Mouse (Mus musculus): ENCODE data around the gene Ppp1r12c. TPM values are rescaled to one million over a fixed set of nuclear protein-coding genes. Genes with fewer than 3 reads are reported as not detected.
"Not testable (repeated sequence)": the region's sequence is repeated elsewhere in the genome, so short reads cannot be mapped to it uniquely, and the experiment has no call there.

The Ppp1r12c gene
- 72.0 and 159 TPM in 2 replicates for polyA plus RNA-seq (2012; rRNA removed)

DNA sequence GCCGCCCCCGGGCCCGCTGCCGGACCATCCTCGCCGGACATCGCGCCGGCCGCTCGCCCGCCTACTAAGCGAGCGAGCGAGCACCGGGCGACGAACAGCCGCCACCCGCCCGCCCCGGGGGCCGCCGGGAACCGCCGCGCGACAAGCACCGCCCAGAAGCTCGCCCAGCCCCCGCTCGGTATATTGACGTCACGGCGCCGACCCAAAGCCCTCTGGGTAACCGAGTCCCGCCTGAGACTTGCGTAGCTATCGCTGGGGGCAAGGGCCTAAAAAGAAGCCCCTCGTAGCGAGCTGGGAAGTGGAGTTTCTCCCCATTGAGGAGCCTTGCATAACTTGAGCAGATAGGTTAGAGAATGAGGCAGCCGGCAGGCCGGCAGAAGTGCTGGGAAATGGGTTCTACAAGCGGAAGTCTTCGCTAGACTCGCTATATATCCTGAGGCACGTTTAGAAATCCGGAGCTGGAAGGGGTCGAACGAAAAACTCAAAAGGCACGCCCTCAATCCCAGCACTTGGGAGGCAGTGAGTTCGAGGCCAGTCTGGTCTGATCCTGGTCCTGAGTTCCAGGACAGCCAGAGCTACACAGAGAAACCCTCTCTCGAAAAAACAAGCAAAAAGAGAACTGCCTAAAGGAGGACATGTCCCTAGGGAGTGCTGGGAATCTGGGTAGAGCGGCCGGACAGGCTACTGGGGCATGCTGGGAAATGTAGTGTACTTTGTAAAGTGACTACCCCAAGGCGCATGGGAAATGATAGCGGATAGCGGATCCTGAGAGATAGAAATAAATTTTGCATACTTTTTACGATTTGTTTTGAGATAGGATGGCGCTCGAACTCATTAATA lies at the start of gene Ppp1r12c:
Gene Ppp1r12c, minus strand, starts transcription at position 123 of the 840 bp plus-strand sequence.
- DNase-seq (ENCODE audit: low spot score): peak; percentile 95

DNA sequence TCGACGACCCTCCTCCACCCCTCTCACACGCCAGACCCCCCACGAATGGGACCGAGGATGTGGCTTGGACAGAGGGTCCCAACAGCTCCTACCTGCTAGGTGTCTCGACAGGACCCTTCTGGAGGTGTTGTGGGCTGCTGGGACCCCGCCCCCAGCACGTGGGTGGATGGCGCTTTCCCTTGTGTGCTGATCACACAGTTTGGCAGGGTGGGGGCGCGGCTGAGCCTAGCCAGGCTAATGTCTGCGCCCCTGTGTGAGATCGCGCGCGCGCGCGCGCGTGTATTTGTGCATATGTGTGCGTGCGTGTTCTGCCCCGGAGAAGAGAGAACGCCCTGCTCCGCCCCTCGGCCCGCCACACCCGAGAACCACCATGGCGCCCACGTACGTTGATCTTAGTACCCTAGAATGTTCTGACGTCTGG lies 45.8 kb upstream of the Ppp1r12c start, which contains the start of gene Syt5:
Gene Syt5, minus strand, starts transcription at position 321 of the 421 bp plus-strand sequence.
- DNase-seq (ENCODE audit: low spot score): no peak

DNA sequence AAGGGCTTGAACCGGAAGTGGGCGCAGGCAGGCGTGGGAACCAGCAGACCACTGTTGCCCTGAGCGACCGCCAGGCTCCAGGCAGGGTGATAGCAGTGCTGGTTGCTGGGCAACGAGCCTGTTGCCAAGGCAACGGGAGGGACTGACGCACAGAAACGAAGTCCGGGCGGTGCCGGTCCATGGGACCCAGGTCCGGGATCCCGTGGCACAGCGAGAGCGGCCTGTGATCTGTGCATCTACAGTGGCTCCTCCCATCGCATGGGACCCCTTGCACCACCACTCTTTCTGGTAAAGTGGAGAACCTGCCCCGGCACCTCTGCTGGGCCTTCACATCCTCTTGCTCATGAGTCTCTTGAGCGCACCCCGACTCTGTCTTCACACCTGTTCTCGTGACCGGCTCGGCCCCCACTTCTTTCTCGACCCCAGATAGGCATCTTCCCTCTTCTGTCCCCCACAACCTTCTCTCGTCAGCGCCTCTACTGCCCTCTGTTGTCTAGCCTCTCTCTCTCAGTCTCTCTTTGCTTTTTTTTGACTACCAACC lies 45.2 kb upstream of the Ppp1r12c start:
- DNase-seq (ENCODE audit: low spot score): no peak

DNA sequence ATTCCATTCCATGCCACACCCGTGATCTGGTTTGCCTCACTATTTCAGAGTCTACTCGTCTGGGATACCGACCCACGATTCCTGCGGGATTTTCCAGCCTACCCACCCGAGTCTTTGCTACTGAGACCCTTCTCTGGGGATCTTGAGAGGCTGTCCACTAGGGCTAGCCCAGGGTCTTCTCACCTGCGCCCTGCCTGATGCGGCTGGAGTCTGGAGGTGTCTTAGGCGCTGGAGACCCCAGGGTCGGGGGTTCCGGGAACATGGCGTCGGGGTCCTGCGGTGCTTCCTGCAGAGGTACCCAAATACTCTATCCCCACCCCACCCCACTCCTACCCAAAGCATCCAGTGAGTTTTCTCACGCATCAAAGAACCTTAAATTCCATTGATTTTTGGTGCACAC lies 44.6 kb upstream of the Ppp1r12c start:
- no peak for DNase-seq (ENCODE audit: low spot score)

DNA sequence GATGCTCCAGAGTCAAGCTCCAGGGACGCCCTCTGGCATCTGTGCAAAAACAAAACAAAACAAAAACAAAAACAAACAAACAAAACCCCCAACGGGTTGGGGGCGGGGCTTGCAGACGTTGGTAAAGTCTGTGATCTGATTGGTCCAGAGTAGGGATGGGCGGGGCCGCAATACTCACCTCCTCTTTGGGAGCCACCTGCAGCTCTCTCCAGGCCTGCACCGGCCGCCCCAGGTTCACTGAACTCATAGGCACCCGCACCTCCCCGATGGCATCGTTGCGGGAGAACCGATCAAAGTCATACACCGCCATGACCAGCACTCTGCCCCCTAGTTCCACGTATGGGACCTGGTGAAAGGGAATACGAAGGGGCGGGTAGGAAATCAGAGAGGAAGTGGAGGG lies 40.5 kb upstream of the Ppp1r12c start:
- no peak for DNase-seq (ENCODE audit: low spot score)

DNA sequence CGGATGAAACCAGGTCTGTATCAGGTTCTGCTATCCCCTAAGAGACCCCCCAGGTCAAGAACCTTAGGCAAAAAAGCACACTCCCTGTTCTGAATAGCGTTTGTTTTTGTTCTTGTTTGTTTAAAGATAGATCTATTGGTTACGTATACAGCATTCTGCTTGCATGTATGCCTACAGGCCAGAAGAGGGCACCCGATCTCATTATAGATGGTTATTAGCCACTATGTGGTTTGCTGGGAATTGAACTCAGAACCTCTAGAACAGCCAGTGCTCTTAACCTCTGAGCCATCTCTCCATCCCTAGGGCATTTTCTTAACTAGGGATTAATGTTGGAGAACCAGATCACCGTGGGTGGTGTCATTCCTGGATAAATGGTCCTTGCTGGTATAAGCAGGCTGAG lies 39.9 kb upstream of the Ppp1r12c start:
- no peak for DNase-seq (ENCODE audit: low spot score)

DNA sequence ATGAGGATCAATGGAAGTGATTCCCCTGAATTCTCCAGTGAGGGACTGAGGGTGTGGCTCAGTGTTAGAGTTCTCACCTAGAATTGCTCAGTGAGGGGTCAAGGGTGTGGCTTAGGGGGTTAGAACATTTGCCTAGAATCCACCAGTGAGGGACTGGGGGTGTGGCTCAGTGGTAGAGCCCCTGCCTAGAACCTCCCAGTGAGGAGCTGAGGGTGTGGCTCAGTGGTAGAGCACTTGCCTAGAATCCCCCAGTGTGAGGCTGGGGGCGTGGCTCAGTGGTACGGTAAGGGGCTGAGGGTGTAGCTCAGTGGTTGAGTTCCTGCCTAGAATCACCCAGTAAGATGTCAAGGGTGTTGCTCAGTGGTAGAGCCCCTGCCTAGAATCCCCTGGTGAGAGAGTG lies 37.5 kb upstream of the Ppp1r12c start:
- no peak for DNase-seq (ENCODE audit: low spot score)

DNA sequence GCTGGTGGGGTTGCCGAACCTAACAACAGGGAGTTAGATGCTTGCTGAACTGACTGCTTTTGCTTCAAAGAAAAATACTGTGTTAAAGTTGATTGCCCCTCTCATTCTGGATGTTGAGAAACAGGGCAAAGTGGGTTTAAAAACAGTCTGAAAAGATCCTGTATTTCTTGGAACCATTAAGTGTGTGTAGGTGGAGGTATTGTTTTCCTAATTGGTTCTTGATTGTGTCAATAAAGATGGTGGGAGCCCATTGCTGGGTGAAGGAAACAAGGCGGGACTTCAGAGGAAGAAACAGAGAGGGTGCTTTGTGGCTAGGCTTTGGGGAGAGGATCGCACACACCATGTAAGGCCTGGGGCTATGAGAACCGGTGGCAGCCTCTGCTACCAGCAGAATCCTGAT lies 35.7 kb upstream of the Ppp1r12c start:
- no peak for DNase-seq (ENCODE audit: low spot score)

DNA sequence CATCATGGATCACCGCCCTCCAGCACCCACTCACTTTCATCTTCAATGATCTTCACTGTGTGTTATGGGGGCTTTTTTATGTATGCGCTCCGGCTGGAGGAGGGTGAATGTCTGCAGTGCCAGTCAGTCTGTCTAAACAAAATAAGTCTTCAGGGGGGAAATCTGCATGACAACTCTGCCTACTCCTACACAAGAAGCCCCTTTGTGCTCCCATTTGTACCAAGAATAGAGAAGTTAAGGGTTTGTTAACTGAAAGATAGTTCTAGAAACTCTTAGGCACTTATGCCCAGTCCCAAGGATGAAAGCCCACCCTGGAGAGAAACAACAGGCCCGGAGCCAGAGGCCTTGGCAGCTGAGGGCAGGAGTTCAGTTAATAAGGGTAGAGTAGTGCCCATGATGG lies 34.9 kb upstream of the Ppp1r12c start:
- no peak for DNase-seq (ENCODE audit: low spot score)

DNA sequence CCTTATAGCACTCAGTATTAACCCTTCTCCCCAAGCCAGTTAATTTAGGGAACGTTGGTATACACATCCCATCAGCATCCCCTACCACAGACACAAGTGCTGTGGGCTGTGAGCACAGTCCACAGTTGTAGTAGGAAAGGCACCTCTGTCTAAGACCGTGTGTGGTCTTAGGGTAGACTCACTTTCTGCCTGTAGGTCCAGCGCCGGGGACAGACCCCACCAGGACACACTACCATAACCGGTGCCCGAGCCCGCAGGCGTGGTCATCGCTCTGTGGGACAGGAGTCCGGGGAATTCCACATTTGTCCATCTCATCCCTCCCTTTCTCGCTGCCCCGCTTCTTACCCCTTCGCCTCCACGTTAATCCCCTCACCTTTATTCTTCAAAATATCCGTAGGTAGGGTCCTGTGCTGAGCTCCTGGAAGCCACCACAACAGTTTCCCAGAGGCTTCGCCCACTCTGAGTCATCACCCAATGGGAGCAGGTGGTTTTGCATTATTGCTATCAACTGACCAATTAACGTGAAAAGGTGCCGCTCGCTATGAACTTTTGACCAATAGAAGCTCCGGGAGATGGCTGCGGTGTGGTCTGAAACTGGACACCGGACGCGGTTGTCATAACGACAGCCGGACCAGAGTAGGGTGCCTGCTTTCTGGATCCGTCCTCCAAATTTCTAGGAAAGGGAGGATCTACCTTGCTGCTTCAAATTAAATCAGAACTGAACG lies 30.7 kb upstream of the Ppp1r12c start, which contains the start of gene Dnaaf3:
Gene Dnaaf3, minus strand, starts transcription at position 449 of the 725 bp plus-strand sequence.
- DNase-seq (ENCODE audit: low spot score): no peak

DNA sequence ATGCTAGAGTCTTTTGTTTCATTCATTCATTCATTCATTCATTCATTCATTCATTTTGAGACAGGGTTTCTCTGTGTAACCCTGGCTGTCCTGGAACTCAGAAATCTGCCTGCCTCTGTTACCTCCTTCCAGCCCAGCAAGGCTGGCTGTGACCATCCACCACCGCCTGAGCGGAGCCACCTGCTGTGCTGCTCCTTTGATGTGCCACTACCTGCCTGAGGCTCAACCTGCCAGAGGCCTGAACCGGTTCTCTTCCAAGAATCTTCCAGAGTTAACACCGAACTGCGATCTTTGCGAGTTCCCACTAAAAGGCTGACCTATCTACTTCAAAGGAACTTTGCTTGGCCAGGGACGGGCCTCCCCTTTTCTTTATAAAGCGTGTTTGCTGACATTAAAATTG lies 28.7 kb upstream of the Ppp1r12c start:
- not testable (repeated sequence) for DNase-seq (ENCODE audit: low spot score)

DNA sequence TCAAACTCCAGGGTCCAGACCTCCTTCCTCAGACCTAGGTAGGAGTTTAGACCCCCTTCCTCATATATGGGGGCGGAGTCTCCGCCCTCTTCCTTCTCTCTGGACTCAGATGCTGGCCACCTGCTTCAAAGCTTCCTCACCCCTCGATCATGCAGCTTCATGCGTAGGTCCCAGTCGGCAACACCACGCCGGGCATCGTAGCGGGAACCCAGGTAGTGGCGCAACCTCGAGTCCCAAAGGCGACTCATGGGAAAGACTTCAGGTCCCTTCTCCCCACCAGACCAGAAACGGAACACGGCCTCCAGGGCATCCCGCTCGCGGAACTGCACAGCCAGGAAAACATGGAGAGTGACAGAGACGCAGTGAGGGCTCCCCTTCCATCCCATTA lies 25.8 kb upstream of the Ppp1r12c start:
- DNase-seq (ENCODE audit: low spot score): no peak

DNA sequence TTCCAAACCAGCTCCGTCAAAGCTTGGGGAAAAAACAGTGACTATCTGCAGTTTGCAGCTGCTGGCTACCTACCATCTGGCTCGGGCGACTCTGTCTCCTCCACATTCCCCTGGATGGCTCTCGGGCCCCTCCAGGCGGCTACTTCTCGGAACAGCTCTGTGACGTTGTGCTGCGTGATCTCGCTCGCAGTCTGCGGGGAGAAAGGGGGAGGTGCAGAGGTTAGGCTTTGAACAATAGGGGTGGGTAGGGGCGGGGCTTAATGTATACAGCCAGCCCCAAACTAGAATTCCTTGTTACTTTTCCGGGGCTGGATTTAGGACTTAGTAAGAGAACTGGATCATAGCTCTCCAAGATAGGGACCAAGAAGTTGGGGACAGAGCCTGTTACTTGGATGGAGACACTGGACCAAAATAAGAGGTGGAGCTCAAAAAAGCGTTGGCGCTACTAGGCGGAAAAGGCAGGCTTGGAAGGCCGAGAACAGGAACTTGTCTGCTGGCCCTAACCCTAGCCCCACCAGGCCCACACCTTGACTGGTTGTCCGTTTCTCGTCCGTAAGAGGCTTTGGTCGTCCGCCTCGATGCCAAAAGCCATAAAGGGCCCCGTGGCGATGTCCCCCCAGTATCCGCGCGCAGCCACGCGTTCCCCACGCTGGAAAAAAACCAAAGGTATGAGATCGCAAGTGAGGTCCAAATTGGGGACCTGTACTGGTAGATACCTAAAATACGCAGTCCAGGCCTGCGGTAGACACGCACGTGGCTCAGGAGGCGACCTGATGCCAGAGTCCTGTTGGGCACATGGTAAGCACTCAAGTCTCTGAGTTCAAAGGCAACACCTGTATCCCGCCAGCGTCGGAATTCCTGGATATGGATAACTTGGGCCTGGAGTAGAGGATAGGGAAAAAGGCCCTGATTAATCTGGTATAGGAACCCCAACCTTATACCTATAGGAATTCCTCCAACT lies 25.1 kb upstream of the Ppp1r12c start:
- peak; percentile 38 for DNase-seq (ENCODE audit: low spot score)

DNA sequence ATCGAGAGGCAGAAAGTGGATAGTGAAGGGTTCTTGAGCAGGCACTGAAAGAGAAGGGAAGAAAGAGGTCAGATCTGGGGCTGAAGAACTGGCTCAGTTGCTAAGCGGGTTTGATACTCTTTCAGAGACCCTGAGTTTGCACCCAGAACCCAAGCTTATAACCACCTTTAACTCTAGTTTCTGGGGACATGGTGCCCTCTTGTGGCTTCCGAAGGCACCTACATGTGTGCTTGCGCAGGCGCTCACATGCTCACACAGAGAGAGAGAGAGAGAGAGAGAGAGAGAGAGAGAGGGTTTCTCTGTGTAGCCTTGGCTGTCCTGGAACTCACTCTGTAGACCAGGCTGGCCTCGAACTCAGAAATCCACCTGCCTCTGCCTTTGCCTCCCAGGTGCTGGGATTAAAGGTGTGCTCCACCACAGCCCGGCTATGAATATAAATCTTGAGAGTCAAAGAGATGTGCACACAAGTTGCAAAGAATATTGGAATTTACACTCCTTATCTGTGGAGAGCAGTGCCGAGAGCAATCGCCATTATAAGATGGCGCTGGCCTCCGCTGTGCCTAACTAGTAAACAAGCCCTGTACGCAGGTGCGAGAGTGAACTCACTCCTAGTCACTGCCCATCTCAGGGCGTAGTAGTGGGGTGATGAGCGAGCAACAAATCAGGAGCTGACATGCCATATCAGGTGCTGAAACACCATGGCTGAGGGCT lies 22.9 kb upstream of the Ppp1r12c start, which contains the start of gene Tnni3:
Gene Tnni3, minus strand, starts transcription at position 18 of the 711 bp plus-strand sequence.
- not testable (repeated sequence) for DNase-seq (ENCODE audit: low spot score)

DNA sequence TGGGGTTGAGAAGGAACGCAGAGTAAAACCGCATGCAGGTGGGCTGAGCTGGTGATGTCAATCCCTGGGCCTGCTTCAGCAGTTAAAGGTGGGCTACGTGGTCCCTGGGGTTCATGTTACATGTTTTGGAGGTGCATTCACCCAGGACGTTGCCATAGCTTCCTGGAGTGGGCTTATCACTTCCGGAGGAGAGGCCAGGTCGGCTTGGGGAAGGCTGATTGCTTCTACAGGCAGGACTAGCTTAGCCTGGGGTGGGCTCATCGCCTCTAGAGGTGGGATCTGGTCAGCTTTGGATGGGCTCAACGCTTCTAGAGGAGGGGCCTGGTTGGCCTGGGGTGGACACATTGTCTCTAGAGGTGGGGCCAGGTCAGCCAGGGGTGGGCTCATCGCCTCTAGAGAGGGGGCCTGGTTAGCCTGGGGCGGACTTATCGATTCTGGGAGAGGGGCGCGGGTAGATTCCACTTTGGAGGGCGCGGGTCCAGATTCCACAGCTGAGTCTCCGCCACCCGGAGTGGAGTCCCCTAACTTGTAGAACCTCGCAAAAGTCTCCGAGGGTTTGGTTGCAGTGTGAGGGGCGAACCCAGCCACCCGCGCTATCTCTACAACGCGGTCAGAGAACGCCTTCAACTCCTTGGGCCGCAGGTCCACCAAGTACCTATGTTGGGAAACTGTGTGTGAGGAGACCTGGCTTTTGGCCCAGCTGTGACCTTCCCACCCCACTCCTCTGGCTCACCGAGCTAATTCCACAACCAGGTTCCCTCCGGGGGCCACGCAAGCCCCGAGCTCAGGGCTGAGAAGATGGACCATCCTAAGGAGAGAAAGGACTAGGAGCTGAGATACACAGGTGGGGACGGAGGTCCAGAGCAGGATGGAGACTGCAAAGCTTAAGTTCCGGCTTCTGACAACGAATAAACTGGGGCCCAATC lies 22.0 kb upstream of the Ppp1r12c start:
- no peak for DNase-seq (ENCODE audit: low spot score)

DNA sequence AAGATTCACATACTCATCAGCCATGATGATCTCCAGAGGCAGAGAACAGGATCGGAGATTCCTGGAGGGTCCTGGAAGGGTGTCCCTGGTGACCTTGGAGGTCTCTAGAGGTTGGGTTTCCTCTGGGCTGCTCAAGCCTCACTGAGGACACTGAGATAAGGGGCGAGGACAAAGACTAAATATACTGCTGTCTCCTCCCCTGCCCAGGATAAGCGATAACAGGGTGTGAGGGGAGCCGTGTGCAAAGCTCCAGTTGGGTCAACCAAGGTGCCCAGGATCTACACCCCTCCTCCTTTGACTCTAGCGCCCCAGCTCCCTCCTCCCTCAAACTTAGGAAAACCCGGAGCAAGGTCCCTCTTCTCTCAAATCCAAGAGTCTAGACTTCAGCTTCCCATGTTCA lies 20.8 kb upstream of the Ppp1r12c start:
- no peak for DNase-seq (ENCODE audit: low spot score)

DNA sequence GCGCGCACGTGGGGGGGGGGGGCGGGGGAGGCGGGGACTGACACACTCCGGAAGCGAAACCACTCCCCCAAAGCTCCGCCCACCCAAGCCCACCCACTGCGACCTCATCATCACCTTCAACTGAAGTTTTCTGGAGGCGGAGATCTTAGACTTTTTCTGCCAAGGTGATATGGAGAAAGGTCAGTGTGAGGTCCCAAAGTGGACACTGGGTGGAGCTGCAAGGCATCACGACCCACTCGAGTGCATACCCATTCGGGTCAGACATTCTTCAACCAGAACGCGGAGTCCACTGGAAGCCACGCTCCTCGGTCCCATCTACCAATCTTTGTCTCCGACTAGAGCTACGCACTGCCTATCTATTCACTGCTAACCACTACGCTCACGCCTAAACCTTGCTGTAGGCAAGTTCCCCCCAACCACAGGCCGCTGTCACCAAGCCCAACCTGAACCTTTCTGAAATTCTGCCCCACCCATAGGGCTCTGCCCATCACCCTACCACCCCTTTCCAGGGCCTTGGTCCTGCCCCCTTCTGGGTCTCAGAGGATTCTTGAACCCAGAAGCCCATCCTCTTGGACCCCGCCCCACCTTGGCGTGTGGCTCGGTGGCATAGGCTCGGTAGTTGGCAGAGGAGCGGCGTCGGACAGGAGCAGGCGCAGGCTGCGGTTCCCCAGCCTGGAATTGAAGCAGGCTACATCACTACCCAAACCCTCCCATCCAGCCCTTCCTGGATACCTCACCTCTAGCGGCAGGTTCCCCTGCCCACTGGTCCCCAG lies 19.9 kb upstream of the Ppp1r12c start:
- DNase-seq (ENCODE audit: low spot score): no peak

DNA sequence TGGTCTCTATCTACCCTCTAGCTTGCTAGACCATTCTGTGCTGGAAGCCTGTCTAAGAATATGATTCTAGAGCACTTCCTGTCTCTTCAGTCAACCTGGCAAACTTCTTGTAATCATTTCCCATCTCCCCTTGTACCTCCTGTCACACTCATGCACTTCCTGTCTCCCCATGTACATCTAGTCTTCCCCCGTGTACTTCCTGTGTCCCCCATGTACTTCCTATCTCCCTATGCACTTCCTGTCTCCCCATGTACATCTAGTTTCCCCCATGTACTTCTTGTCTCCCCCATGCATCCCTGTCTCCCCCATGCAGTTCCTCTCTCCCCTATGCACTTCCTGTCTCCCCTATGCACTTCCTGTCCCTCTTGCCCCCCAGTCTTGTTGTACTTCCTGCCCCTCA lies 17.0 kb upstream of the Ppp1r12c start:
- no peak for DNase-seq (ENCODE audit: low spot score)
